Mouse (Mus musculus): Measurements from ENCODE around the gene Rps29.
A peak's percentile ranks its signal among the peaks of the same experiment; 100 is the strongest.
"Not testable (repeated sequence)": the region's sequence is repeated elsewhere in the genome, so short reads cannot be mapped to it uniquely, and the experiment has no call there.

Rps29 gene

DNA sequence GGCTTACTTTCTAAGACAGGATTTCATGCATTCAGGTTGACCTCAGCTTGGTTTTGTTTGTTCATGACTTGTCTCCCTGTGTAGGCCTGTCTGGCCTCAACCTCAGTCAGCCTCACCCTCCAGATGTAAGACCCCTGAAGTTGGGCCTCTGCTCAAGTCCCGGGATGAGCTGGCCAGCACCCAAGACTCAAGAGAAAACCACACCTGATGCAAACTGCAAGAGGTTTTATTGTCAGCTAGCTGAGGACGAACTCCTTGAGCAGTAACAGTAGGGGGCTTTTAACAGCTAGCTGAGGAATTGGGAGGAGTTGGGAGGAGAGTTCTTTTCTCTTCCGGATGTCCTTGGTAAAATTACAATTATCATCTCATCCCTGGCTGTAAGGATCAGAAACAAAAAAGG is 18.5 kb upstream of the Rps29 start:
- no peak for DNase-seq

DNA sequence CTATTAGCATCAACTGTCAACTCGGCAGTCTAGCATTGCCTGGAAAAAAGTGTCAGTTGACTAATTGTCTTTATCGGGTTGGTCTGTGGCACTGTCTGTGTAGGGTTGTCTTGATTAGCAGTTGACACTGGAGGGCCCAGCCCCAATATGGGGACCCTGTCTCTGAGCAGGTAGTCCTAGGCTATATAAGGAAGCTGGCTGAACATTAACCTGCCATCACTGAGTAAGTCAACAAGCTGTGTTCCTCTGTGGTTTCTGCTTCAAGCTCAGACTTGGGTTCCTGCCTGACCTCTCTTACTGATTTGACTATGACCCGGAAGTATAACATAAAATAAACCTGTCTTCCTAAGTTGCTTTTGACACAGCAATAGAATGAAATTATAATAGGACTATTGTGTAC is 17.0 kb upstream of the Rps29 start:
- DNase-seq = no peak

DNA sequence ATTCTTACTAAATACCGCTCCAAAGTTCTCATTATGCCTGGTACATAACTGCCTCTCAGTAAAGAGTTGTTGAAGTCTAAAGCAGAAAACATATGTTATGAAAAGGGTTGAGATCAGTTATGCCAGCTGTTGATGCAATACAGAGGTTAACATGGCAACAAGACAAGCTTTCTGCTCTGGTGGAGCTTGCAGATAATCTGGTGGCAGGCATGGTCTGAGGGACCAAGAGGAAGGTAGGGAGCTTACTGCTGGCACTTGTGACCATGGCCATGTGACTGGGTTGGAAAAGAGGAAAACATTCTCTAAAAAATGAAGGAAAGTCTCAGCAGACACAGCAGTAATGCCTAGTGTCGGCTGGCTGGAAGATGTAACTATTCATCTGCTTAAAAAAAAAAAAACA is 12.3 kb upstream of the Rps29 start:
- DNase-seq = no peak

DNA sequence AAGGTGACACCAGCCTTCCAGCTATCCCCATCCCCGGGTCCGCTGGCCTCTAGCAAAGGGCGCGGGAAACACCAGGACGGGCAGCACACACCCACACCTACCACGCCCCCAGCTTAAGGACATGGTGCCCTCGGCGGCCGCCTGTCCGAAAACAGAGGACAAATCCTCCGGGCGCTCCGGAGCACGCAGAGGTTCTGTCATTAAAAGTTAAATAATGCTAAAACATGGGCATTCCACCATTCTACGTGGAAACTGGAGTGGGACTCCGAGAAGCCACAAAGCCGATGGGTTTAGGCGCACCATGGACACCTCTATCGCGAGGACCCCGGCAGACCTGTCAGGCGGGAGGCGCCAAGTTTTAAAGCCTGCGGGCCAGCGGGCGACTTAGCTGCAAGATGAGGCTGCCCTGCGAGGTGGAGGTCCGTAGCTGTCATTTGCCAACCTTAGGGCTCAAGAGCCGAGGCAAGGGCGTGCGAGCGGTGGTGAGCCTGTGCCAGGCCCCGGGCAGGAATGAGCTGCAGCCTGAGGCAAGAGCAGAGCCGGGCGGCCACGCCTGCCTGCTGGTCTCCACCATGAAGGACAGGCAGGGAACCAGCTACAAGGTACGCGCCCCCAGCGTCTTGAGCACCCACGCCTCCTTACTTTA is 9.6 kb upstream of the Rps29 start, which contains the start of gene Lrr1:
Gene Lrr1, plus strand, starts transcription at position 354 of the 646 bp plus-strand sequence.
- DNase-seq = peak; percentile 77

DNA sequence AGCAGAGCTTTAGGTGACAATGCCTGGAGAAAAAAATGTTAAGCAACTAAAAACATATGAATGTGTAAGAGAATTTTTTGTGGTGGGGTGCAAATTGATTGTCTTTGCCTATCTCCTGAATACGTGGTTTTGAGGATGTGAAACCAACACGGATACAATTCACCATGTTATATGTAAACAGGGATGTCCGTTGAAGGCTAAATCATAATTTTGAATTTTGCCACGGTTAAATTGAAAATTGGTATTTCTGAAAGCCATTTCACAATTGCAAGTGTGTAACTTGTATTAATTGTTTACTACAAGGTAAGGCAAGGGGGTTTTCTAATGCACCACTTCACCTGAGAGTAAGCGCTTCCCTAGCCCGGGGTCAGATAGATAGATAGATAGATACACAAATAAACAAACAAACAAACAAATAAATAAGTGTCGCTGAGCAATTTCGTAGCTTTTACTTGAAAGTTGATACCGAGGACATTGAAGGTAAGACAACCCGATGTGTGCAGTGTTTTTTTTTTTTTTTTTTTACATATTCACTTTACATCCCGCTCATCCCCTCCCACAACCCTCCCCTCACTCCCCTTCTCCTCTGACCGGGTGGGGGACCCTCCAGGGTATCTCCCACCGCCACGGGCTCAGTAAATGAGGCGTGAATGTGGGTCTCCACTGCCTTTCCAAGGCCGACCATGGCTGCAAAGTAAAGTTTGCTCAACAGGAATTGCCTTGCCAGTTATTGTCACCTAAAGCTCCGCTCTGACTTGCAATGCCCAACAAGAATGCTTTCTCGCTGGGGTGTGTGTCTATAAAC is 8.9 kb upstream of the Rps29 start:
- no peak for DNase-seq

DNA sequence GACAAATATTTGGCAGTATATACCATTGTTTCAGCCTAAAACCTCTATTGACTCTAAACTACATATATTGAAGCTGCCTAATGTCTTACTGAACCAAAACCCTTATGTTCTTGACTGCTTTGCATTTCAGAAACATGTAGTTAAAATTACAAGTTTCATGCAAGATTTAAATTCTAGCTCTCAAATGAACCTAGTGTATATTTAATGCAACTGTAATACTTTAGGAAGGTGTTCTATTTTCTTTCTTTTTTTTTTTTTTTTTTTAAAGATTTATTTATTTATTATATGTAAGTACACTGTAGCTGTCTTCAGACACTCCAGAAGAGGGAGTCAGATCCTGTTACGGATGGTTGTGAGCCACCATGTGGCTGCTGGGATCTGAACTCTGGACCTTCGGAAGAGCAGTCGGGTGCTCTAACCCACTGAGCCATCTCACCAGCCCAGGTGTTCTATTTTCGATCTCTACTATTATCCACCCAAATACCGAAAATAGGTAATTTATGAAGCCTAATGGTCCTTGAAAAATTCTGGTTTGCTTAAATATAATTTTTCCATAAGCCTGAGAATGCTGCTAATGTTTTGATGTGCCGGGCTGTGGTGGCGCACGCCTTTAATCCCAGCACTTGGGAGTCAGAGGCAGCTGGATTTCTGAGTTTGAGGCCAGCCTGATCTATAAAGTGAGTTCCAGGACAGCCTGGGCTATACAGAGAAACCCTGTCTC is 8.0 kb upstream of the Rps29 start:
- not testable (repeated sequence) for DNase-seq

DNA sequence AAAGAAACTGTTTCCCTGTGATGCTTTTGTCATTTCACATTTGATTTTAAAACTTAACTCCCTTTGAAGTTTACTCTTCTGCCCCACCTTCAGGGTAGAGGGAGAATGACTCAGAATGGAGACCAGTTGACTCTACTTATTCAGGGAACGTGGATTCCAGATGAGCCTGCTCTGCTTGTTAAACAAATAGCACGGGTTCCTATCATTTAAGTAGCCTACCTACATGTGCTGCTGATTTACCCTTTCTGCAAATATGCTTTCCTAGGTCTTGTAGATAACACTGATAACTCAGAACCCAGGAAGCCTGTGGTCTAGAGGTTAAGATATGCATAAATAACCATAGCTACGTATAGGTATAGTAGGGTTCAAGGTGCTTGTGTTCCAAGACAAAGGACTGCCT is 5.9 kb upstream of the Rps29 start:
- DNase-seq = no peak

DNA sequence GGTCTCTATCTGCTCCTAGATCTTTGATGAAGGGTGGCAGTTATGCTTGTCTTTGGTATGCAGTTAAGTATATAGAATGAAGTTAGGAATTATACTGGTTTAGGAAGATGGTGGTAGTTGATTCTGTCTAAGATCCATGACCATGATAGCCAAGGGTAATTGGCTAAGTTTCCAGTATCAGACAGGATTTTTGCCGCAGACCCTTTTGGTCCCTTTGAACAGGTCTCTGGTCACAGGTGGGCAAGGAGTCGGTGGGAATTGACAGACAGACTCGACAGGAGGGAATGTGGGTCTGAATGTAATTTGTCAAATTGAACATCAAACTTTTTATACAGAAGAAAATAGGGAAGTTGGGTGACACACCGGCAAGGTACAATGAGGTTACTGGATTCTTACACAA is 4.6 kb upstream of the Rps29 start:
- not testable (repeated sequence) for DNase-seq

DNA sequence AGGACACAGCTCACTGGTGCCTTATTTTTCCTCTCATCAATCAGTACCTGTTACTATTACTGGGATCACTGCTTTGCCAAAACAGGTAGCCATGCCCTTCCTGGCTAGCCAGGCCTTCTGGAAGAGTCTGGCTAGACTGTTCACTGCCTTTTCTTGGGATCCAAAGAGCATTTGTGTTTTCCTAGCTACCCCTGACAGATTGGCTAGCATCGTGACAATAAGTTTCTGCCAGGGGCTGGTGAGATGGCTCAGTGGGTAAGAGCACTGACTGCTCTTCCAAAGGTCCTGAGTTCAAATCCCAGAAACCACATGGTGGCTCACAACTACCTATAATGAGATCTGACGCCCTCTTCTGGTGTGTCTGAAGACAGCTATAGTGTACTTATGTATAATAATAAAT is 1.7 kb upstream of the Rps29 start:
- DNase-seq = not testable (repeated sequence)

DNA sequence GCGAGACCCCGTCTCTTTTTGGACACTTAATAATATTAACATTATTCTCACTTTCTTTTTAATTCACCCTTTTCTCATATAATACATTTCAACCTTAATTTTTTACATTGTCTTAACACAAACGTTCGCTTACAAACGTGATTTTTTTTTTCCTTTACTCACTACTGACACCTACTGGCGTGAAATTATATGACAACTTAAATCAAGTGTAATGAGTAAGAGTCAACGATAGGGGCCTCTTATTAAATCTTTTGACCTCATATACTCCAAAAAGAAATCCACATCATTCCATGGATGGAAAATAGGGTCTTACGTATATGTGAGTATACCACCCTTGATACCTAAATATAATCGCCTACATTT is 573 bp upstream of the Rps29 start:
- DNase-seq = no peak

DNA sequence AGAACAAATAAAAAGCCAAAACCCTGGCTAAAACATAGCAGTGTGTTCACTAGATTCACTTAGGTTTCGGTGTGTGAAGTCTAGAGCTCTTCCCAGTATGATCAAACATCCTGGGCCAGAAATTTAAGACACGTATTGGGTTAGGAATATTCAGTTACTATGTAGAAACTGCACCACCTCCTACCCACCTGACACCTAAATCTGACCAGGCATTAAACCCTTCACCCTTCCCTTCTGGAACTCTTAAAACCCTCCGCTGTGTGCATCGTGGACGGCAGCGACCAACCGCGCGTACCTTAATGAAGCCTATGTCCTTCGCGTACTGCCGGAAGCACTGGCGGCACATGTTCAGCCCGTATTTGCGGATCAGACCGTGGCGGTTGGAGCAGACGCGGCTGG is 621 bp downstream of the Rps29 start:
- DNase-seq = no peak

DNA sequence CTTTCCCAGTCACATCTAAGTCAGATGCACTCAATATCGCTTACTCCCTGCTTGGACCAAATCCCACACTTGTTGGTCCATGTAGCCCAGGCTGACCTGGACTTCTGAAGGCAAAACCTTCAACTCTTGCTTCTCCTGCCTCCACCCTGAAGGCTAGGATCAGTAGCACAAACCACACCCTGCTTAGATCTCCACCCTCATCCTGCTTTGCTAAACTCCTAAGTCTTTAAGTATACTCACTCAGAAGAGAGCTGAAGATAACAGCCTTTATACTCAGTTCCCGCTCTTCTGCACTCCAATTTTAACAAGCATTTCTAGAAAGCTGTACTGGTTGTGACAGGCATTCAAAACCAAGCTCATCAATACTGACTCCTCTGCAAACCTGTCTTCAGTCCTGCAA is 1.9 kb downstream of the Rps29 start:
- no peak for DNase-seq

DNA sequence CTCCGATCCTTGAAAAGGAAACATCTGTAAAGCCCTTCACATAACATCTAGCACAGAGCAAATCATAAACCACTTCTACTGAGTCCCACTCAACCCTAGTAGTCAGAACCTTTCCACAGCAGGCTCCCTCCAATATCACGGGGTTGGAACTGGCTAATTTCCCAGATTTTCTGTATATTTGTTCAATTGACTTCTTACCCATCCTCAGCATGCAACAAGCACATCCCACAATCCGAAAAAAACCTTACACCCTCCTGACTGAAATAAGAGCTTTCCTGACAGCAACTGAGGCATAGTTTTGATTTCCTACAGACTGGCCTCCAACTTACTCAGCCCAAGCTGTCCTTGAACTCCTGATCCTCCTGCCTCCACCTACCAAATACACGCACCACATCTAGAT is 2.5 kb downstream of the Rps29 start:
- no peak for DNase-seq

DNA sequence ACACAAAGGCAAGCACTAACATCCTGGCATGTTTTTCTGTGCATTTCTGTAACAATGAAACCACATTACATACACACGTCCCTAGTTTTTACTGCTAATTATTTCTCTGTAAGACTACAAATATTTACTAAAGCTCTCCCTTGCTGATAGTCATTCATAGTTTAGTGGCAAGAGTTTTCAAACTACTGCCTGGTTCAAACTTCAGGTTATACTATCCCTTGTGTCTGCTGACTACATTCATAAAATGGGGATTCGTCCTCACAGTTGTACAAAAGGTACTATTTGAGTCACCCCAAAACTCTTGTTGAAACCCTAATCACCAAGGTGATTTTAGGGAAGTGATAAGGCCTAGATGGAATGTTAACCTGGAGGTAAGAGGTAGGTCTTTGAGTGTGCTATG is 3.1 kb downstream of the Rps29 start:
- DNase-seq = no peak

DNA sequence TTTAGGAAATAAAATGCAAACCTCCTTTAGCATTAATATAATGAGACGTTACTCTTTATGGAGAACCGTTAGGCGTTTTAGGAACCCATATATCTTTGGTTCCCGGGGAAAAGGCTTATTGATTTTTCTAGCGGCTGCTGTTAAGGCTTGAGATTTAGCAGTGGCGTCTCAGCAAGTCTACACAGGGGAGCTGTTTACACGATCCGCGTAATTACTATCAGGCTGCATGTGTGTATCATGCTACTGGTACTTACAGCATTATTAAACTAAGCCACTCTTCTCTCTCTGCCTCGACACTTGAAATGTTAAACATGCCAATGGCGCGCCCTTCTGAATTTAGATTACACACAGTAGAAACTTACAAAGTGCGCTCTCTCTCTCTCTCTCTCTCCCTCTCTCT is 8.9 kb downstream of the Rps29 start:
- DNase-seq = no peak

DNA sequence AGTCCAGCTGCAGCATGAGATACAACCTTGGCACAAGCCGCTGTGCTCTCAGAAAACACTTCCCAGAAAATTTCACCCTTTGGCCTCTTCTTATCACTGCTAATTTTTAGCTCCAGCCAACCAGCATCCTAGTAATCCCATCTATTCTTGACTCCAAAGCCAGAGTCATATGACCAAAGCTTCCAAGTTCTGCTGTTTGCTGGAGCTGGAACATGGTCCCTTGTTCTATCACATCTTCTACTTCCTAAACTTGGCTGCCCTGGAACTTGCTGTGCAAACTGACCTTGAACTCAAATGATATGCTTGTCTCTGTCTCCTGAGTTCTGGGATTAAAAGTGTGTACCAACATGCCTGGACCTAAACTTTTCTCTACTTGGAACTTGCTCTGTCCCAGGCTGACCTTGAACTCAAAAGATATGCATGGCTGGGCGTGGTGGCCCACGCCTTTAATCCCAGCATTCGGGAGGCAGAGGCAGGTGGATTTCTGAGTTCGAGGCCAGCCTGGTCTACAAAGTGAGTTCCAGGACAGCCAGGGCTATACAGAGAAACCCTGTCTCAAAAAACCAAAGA is 11.7 kb downstream of the Rps29 start:
- DNase-seq = no peak

DNA sequence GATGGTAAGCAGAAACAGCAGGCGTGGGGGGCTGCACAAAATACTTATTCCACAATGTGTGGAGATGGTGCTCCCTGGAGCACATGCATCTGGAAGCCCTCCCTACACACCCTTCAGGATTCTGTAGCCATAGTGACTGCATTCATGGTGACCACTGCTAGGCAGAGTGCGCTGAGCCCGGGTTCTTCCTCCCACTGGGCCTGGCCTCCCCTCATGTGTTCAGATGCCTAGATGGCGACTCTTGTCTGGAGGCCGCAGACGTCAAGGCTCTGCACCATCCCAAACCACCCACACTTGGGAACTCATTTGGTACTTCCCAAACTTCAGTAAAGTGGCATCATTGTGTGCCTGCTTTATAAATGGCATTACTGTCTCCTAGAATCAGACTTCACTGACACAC is 15.5 kb downstream of the Rps29 start:
- no peak for DNase-seq

DNA sequence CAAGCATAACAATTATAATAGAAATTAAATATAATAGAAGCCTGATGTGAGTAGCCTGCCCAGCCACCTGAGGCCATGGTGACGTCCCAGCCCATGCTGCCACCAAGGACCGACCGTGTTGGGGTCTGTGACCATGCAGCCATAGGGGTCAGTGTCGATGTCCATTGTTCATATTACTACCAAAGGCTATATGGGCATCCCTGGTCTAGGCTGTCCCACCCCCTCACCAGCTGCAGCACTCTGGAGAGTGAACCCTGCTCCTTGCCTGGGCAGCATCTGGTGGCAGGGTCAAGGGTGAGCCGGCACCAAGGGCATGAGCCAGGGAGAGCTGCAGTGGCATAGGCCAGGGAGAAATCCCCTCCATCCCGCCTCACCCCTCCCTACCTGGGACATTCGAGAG is 19.1 kb downstream of the Rps29 start:
- DNase-seq = no peak

DNA sequence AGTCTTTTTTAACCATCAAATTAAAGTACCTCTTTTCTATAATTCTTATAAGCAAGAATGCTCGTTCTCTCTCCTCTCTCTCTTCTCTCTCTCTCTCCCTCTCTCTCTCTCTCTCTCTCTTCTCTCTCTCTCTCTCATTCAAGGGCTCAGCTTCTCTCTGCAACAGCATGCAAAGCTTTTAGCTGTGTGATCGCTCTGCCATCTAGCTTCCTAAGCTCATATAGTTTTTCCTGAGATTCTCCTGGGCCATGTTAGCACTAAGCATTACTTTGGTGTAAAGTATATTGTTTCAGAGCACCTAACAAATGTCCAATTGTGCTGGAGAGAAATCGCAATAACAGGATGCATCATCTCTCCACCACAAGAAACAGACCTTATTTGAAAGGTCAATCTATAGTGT is 19.8 kb downstream of the Rps29 start:
- DNase-seq = no peak

DNA sequence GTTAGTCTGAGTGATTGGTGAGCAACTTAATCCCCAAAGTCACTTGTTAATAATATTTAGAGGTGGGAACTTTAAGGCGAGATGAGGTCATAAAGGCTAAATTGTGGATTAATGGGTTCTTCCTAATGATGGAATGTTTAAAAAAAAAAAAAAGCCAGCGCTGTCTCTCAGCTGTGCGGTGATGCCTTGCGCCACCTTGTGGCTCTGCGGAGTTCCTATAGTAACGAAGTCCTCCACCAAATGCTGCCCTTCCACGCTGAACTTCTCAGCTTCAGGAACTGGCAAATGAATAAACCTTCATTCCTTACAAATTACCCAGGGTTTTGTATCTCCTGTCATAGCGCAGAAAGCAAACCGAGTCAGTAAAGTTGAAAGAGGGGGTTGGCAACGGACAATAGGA is 27.0 kb downstream of the Rps29 start:
- DNase-seq = peak; percentile 33

DNA sequence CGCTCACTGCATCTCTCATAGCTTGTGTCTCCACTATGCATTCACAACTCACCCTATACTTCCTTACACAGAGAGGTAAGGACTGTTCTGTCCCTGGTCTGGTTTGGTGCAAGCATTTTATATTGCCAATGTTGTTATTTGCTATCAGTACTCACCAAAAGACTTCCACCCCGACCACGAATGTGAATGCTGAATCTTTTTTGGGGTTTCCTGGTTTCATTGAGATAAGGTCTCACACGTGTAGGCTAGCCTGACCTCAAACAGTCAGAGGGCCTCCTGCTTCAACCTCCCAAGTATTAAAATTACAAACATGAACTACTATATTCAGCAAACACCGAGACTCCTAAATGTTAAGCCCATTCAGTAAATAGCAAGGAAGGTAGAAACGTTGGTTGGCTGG is 27.7 kb downstream of the Rps29 start:
- DNase-seq = no peak

DNA sequence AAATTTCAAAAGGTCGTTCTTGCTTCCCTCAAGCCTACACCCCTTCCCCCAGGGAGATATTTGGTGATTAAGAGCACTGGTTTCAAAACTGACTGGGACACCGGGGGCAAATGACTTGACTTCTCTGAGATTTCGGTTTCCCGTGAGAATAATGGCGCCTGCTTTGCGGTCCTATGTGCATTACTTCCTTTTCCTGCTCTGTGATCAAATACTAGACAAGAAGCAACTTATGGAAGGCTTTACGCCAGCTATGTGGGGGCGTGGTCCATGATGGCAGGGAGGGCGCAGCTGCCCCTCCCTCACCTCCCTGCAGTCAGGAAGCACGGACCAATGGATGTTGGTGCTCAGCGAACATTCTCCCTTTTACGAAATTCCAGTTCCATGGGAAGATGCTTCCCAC is 28.5 kb downstream of the Rps29 start:
- DNase-seq = no peak

DNA sequence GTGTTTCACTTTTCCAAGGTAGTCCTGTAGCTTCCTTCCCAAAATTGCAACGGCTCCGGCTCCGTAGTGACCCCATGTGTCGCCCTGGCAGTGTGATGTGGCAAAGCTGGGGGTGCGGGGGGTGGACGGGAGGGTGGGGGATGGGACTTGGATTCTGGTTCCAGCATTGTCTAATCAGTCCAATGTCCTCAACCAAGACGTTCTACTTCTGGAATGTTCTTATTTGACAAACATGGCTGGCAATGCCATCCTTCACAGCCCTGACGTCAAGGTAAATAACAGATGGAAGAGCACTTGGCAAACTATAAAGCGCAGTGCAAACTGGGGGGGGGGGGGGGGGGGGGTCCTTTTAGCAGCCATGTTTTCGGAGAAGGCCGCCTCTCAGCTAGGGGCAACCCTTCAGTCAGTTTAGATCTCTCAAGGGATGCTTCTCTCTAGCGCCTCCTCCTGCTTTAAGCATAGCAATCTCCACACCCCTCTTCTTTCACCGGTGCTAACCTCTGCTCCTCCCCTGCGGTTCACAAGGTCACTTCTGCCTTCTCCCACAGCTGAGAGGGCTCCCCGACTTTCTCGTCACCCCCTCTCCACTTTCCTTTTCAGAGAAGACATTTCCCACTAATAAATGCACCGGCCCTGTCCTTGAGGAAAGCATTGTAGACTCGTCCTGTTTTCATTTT is 29.2 kb downstream of the Rps29 start:
- DNase-seq = no peak
